Mouse (Mus musculus) kidney, adult 2 months (tissue): Measurements from ENCODE around the gene Wfdc12. TPM values are rescaled to one million over a fixed set of nuclear protein-coding genes. Genes with fewer than 3 reads are reported as not detected.

Source experiments
- DNase-seq: peaks from one replicate; pipeline ENCODE4 v3.0.0; 2021
- H3K27ac ChIP-seq: fragments of 200-500 bp; 2 replicates; pipeline ENCODE4 v1.5.1; 2012; ENCODE audit warnings: low read depth, low read length, control low read depth, inconsistent platforms; ENCODE audit not compliant: insufficient read depth
- H3K27me3 ChIP-seq: fragments of 200-500 bp; replicated peaks from 2 replicates; pipeline ENCODE4 v1.6.1; 2012; ENCODE audit warnings: mild to moderate bottlenecking, moderate library complexity, low read length, inconsistent platforms; ENCODE audit not compliant: control insufficient read depth, insufficient read depth
- H3K36me3 ChIP-seq: fragments of 200-500 bp; 2 replicates; pipeline ENCODE4 v1.6.1; 2012; ENCODE audit warnings: mild to moderate bottlenecking, moderate library complexity, low read length, inconsistent platforms; ENCODE audit not compliant: control insufficient read depth, insufficient read depth
- H3K4me1 ChIP-seq: fragments of 200-500 bp; 2 replicates; pipeline ENCODE4 v1.6.1; 2011; ENCODE audit warnings: low read length; ENCODE audit not compliant: control insufficient read depth, insufficient read depth
- H3K4me3 ChIP-seq: fragments of 200-500 bp; 2 replicates; pipeline ENCODE4 v1.5.1; 2011; ENCODE audit warnings: mild to moderate bottlenecking, low read depth, low read length, control low read depth; ENCODE audit not compliant: insufficient read depth
- CTCF ChIP-seq: fragments of 200-500 bp; conservative IDR thresholded peaks from 2 replicates; pipeline ENCODE4 v1.5.1; 2011; ENCODE audit warnings: low read depth, mild to moderate bottlenecking, control low read depth, low read length, moderate library complexity, mixed read lengths; ENCODE audit not compliant: insufficient read depth, insufficient read length
- POLR2A ChIP-seq: fragments of 200-500 bp; IDR thresholded peaks from one replicate; pipeline ENCODE4 v1.6.1; 2011; ENCODE audit warnings: low read depth, low read length, control low read depth
- WGBS: fragments of 180-500 bp; shearing (Covaris S2); methylation state at CpG from one replicate; pipeline ENCODE4 v1.1.7; 2018; 5-methylcytosine and 5-hydroxymethylcytosine counted together
- polyA plus RNA-seq: library from polyadenylated mRNA; depleted of rRNA; stranded (reverse); fragments of >200 nt; gene quantifications from 2 replicates; pipeline ENCODE4 v1.2.3, GENCODE M21; 2012

Gene Wfdc12
- polyA plus RNA-seq, 1 experiment: not detected

DNA sequence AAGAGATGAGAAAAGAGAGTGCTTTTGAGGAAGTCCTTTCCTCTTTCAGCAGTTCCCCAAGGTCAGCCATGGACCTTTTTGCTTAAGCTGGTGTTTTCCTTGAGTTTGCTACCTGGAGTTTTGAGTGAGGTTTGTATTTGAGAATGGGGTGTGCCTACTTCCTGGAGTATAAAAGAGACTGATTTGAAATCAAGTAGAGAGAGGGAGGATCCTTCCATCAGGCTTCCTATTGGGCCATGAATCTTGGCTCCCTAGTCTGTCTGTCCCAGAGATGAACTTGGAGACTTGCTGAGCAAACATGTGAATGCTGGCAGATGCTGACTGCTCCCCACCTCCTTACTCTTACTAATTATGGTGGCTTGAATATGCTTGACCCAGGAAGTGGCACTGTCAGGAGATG is 1.9 kb upstream of the Wfdc12 start:
- Histone ChIP-seq H3K4me1 (no peaks in the 10 kb centered on the region), H3K27ac (no peak overlapping the region), H3K27me3 (no peaks in the 10 kb centered on the region), H3K4me3 (no peak overlapping the region), H3K36me3 (no peaks in the 10 kb centered on the region)
- no peak for TF ChIP-seq POLR2A
- TF ChIP-seq CTCF: no peak
- DNase-seq: no peak

DNA sequence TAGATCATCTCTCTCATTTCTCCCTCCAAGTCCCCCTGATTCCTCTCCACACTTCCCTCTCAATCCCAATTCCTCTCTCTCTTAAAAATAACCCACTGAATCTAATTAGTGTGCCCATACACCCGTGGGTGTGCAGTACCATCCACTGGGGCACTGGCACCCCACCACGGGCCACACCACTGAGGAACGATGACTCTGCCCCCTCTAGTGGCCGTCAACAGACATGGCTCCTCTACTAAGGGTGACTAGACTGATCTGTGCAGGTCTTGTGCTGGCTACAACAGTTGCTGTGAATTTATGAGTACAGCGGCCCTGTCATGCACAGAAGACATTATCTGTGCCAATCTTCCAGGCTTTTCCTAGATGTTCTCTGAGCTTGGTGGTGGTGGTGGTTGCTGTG is 1.7 kb downstream of the Wfdc12 start:
- H3K36me3 ChIP-seq: no peaks in the 10 kb centered on the region
- H3K27me3 ChIP-seq: no peaks in the 10 kb centered on the region
- H3K27ac ChIP-seq: no peak overlapping the region
- WGBS: 20% methylated on average over 5 of the region's 5 CpGs
- H3K4me3 ChIP-seq: no peak overlapping the region
- H3K4me1 ChIP-seq: no peaks in the 10 kb centered on the region
- no peak for DNase-seq
- TF ChIP-seq CTCF: peak; percentile 62
- TF ChIP-seq POLR2A: no peak

DNA sequence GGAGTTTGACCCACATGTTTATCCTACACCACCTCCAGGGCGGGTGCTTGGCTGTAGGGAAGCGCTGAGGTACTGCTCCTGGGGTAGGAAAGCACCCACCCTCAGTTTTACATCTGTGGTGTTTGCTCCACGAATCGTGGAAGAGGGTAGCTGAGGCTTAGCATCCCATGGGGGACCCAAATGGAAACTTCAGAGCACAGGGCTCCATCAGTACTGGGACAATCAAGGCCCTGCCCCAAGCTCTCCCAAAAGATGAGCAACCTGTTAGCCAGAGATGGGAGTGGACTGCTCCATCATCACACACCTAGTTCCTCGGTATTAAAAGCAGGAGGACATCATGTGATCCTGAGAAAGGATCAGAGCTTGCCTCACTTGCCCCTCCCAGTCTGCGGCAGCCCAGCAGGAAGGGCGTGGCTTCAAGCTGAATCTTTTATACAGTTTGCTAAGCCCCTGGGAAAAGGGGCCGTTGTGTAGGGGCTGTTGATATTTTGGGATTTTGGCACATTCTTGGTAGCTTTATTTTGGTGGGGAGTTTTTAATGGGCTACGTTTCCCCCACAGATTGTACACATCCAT is 6.2 kb downstream of the Wfdc12 start:
- Histone ChIP-seq H3K27ac (no peak overlapping the region), H3K4me3 (no peak overlapping the region), H3K36me3 (no peaks in the 10 kb centered on the region), H3K27me3 (no peaks in the 10 kb centered on the region), H3K4me1 (no peaks in the 10 kb centered on the region)
- no peak for TF ChIP-seq CTCF
- no peak for TF ChIP-seq POLR2A
- 53% methylated on average over 9 of the region's 9 CpGs for WGBS
- DNase-seq: no peak

DNA sequence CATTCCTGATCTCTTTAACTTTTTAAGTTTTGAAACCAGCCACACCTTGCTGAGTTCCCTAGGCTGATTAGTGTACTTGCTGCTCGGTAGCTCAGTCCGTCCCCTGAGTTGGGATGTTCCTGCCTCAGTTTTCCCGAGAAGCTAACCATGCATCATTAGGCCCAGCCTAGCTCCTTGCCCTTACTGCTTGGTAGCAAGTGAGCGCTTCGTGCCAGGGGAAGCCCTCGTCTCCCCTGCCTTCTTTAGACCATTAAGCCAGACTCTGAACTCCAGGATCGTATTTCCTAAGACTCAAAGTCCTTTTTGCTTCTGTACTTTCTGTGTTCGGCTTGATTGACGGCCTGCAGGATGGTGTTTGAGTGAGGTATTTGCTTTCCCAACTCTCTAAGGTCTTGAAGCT is 7.1 kb downstream of the Wfdc12 start:
- Histone ChIP-seq H3K27ac (no peak overlapping the region), H3K4me1 (no peaks in the 10 kb centered on the region), H3K36me3 (no peaks in the 10 kb centered on the region), H3K27me3 (no peaks in the 10 kb centered on the region), H3K4me3 (no peak overlapping the region)
- TF ChIP-seq CTCF: no peak
- no peak for TF ChIP-seq POLR2A
- WGBS: 50% methylated on average over 9 of the region's 9 CpGs
- peak; percentile 31 for DNase-seq

DNA sequence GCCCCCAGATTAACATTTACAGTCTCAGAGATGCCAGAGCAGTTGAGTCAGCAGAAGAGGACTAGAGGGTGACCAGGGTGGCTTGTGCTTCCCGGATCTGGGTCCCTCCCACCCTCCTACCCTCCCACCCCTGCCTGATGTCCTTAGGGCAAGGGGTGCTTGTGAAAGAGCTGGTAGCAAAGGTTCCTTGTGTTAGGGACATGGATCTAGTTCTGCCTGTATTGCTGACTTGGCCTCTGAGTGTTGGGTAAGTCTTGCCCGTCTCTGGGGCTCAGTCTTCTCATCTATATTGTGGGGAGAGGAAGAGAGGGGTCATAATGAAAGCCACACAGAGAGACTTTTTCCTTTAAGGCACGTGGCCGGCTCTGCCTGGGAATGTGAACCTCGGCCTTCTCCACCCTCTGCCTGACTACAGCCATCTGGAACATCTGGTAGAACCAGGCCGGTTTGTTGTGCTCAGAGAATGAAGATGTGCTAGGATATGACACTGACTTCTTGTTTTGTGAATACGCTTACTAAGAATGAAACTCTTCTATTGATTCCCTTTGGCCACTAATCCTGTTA is 7.6 kb downstream of the Wfdc12 start, which contains the start of gene Wfdc5:
Gene Wfdc5 (minus strand): TSS at position 51 of the 564 bp plus-strand sequence.
- DNase-seq: no peak
- Histone ChIP-seq H3K4me1 (no peaks in the 10 kb centered on the region), H3K27me3 (no peaks in the 10 kb centered on the region), H3K27ac (no peak within 1 kb of the TSS), H3K36me3 (no peaks in the 10 kb centered on the region), H3K4me3 (no peak within 1 kb of the TSS)
- WGBS: 70% methylated on average over 7 of the region's 7 CpGs
- TF ChIP-seq POLR2A (no peak), CTCF (no peak)

DNA sequence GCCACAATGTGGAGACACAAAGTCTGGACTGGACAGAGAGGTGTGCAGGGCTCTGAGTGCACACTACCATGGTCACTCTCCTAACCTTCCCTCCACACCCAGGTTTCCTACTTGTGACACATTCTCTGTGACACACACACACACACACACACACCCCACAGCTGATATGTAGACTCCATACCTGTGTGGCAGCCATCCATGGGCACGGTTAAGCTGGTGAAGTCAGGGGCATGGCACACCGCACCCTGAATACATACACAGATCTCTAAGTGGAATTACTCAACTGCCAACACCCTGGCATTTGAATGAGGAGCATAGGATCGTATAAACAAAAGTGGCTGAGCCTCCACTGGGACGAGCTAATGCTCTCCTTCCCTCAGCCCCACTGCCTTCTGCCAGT is 9.6 kb downstream of the Wfdc12 start:
- no peak for DNase-seq
- Histone ChIP-seq H3K36me3 (no peaks in the 10 kb centered on the region), H3K27me3 (no peaks in the 10 kb centered on the region), H3K27ac (no peak overlapping the region), H3K4me1 (no peaks in the 10 kb centered on the region), H3K4me3 (no peak overlapping the region)
- TF ChIP-seq CTCF: no peak
- TF ChIP-seq POLR2A: no peak
- 77% methylated on average over 4 of the region's 4 CpGs for WGBS

DNA sequence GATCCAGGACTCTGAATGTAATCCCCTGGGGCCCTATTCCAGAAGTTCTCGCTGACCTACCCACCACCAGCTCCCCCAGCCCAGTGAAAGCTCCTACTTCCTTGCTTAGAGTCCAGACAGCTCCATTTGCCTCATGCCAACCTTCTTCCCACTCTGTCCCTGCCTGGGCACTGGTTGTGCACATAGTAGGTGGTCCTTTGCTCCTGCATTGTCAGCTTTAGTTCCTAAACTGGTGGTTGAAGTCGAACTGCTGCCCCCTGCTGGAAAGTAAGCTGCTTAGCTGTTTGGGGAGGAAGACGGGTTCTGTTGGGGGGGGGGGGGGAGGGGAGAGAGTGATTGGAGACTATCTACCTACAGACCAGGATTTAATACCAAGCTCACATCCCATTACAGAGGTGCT is 10.3 kb downstream of the Wfdc12 start:
- no peaks in the 10 kb centered on the region for H3K27me3 ChIP-seq
- no peak overlapping the region for H3K27ac ChIP-seq
- H3K36me3 ChIP-seq: no peaks in the 10 kb centered on the region
- WGBS: 48% methylated on average over 3 of the region's 3 CpGs
- H3K4me3 ChIP-seq: no peak overlapping the region
- TF ChIP-seq POLR2A: no peak
- peak; percentile 53 for TF ChIP-seq CTCF
- peak; percentile 37 for DNase-seq
- H3K4me1 ChIP-seq: no peaks in the 10 kb centered on the region
